Mouse (Mus musculus) hindbrain, embryonic 11.5 days (tissue): ENCODE results near the gene Ltbp1. TPM values are rescaled to one million over a fixed set of nuclear protein-coding genes. Genes with fewer than 3 reads are reported as not detected.

Source experiments
- ATAC-seq: fragments of 200-750 bp; cut with Nextera tagmentation; 2 replicates; pipeline ENCODE4 v1.8.0; 2017; ENCODE audit warnings: mild to moderate bottlenecking, moderate TSS enrichment, moderate library complexity; ENCODE audit not compliant: low FRiP score
- DNase-seq: peaks from one replicate; pipeline ENCODE4 v3.0.0-alpha.2; 2015; ENCODE audit warnings: low spot score
- H3K27ac ChIP-seq: fragments of 300-500 bp; sonication (generic); 2 replicates; pipeline ENCODE4 v1.5.1; 2014; ENCODE audit warnings: mild to moderate bottlenecking, low read depth, low read length
- H3K27me3 ChIP-seq: fragments of 300-500 bp; sonication (generic); 2 replicates; pipeline ENCODE4 v1.6.1; 2014; ENCODE audit warnings: mild to moderate bottlenecking, low read length, moderate library complexity, mixed read lengths; ENCODE audit not compliant: control insufficient read depth, insufficient read depth
- H3K36me3 ChIP-seq: fragments of 300-500 bp; sonication (generic); 2 replicates; pipeline ENCODE4 v1.6.1; 2014; ENCODE audit warnings: mild to moderate bottlenecking, low read length, moderate library complexity, mixed read lengths; ENCODE audit not compliant: control insufficient read depth, insufficient read depth
- H3K4me1 ChIP-seq: fragments of 300-500 bp; sonication (generic); replicated peaks from 2 replicates; pipeline ENCODE4 v1.6.1; 2014; ENCODE audit warnings: low read length, mixed read lengths; ENCODE audit not compliant: control insufficient read depth, insufficient read depth
- H3K4me2 ChIP-seq: fragments of 300-500 bp; sonication (generic); replicated peaks from 2 replicates; pipeline ENCODE4 v1.6.1; 2014; ENCODE audit warnings: mild to moderate bottlenecking, low read depth, low read length
- H3K4me3 ChIP-seq: fragments of 300-500 bp; sonication (generic); 2 replicates; pipeline ENCODE4 v1.5.1; 2014; ENCODE audit warnings: low read depth, low read length
- H3K9ac ChIP-seq: fragments of 300-500 bp; sonication (generic); 2 replicates; pipeline ENCODE4 v1.6.1; 2014; ENCODE audit warnings: low read depth, low read length
- H3K9me3 ChIP-seq: fragments of 300-500 bp; sonication (generic); 2 replicates; pipeline ENCODE4 v1.6.1; 2016; ENCODE audit warnings: low read length; ENCODE audit not compliant: control insufficient read depth
- WGBS: fragments of 180-500 bp; shearing (Covaris S2); extraction: QIAGEN DNeasy Blood & Tissue Kit; methylation state at CpG from one replicate; pipeline ENCODE4 v1.1.7; 2014; 5-methylcytosine and 5-hydroxymethylcytosine counted together
- polyA plus RNA-seq: library from polyadenylated mRNA; unstranded; fragments of >200 nt; fragmentation: Nextera tagmentation; extraction: Ambion mirVana; gene quantifications from 2 replicates; pipeline ENCODE4 v1.2.1, GENCODE M21; 2014

The Ltbp1 gene
- polyA plus RNA-seq, 1 experiment from 2014 or later = 5.7 TPM

- 82% methylated on average over 10 of the region's 10 CpGs for WGBS
These were observed 322.8 kb downstream of the Ltbp1 start for GRCm38 (mm10) chr17:75328102-75328639.

GRCm38 (mm10) chr17:75330366-75330765, 325.0 kb downstream of the Ltbp1 start:
- Histone ChIP-seq H3K4me1 (no peaks in the 10 kb centered on the region), H3K36me3 (no peaks in the 10 kb centered on the region), H3K4me3 (no peak overlapping the region), H3K9me3 (no peaks in the 10 kb centered on the region), H3K9ac (no peak overlapping the region), H3K4me2 (no peak overlapping the region), H3K27me3 (no peaks in the 10 kb centered on the region), H3K27ac (no peak overlapping the region)
- DNase-seq = no peak
- 86% methylated on average over 6 of the region's 6 CpGs for WGBS
- ATAC-seq = no peak

More at GRCm38 (mm10) chr17:75328102-75328639, 322.8 kb downstream of the Ltbp1 start:
- no peak overlapping the region for H3K4me3 ChIP-seq
- no peak overlapping the region for H3K27ac ChIP-seq
- no peak overlapping the region for H3K4me2 ChIP-seq
- no peak for ATAC-seq
- no peak for DNase-seq
- H3K36me3 ChIP-seq = no peaks in the 10 kb centered on the region
- no peaks in the 10 kb centered on the region for H3K27me3 ChIP-seq
- H3K9ac ChIP-seq = no peak overlapping the region
- no peaks in the 10 kb centered on the region for H3K9me3 ChIP-seq
- H3K4me1 ChIP-seq = no peaks in the 10 kb centered on the region

GRCm38 (mm10) chr17:75331421-75331951, 326.1 kb downstream of the Ltbp1 start:
- no peak for DNase-seq
- Histone ChIP-seq H3K4me2 (no peak overlapping the region), H3K9ac (no peak overlapping the region), H3K27ac (no peak overlapping the region), H3K4me1 (no peaks in the 10 kb centered on the region), H3K4me3 (no peak overlapping the region), H3K9me3 (no peaks in the 10 kb centered on the region), H3K27me3 (no peaks in the 10 kb centered on the region), H3K36me3 (no peaks in the 10 kb centered on the region)
- 88% methylated on average over 6 of the region's 6 CpGs for WGBS
- no peak for ATAC-seq

- Histone ChIP-seq H3K9me3 (no peaks in the 10 kb centered on the region), H3K4me3 (no peak overlapping the region), H3K36me3 (no peaks in the 10 kb centered on the region), H3K4me1 (no peaks in the 10 kb centered on the region), H3K27me3 (no peaks in the 10 kb centered on the region), H3K9ac (no peak overlapping the region), H3K27ac (no peak overlapping the region), H3K4me2 (no peak overlapping the region)
- ATAC-seq = no peak
- 96% methylated on average over 6 of the region's 6 CpGs for WGBS
- DNase-seq = no peak
These were observed 326.9 kb downstream of the Ltbp1 start for GRCm38 (mm10) chr17:75332289-75332688.

GRCm38 (mm10) chr17:75333011-75333410, 327.6 kb downstream of the Ltbp1 start:
- Histone ChIP-seq H3K9me3 (no peaks in the 10 kb centered on the region), H3K27ac (no peak overlapping the region), H3K9ac (no peak overlapping the region), H3K36me3 (no peaks in the 10 kb centered on the region), H3K4me2 (no peak overlapping the region), H3K4me3 (no peak overlapping the region), H3K4me1 (no peaks in the 10 kb centered on the region), H3K27me3 (no peaks in the 10 kb centered on the region)
- ATAC-seq (no peak), DNase-seq (no peak)
- 91% methylated on average over 9 of the region's 9 CpGs for WGBS

- H3K27ac ChIP-seq = no peak overlapping the region
These were observed 328.4 kb downstream of the Ltbp1 start for GRCm38 (mm10) chr17:75333759-75334158.

GRCm38 (mm10) chr17:75335649-75336048, 330.3 kb downstream of the Ltbp1 start:
- Histone ChIP-seq H3K4me1 (no peaks in the 10 kb centered on the region), H3K36me3 (no peaks in the 10 kb centered on the region), H3K9ac (no peak overlapping the region), H3K4me3 (no peak overlapping the region), H3K27ac (no peak overlapping the region), H3K27me3 (no peaks in the 10 kb centered on the region), H3K9me3 (no peaks in the 10 kb centered on the region), H3K4me2 (no peak overlapping the region)
- ATAC-seq = no peak
- no peak for DNase-seq
- 89% methylated on average over 9 of the region's 9 CpGs for WGBS

More at GRCm38 (mm10) chr17:75333759-75334158, 328.4 kb downstream of the Ltbp1 start:
- no peak overlapping the region for H3K4me3 ChIP-seq
- no peaks in the 10 kb centered on the region for H3K4me1 ChIP-seq
- no peaks in the 10 kb centered on the region for H3K36me3 ChIP-seq
- no peak for ATAC-seq
- H3K9me3 ChIP-seq = no peaks in the 10 kb centered on the region
- H3K4me2 ChIP-seq = no peak overlapping the region
- DNase-seq = no peak
- no peaks in the 10 kb centered on the region for H3K27me3 ChIP-seq
- 93% methylated on average over 13 of the region's 13 CpGs for WGBS
- H3K9ac ChIP-seq = no peak overlapping the region

GRCm38 (mm10) chr17:75341227-75341626, 335.9 kb downstream of the Ltbp1 start:
- Histone ChIP-seq H3K4me3 (no peak overlapping the region), H3K27ac (no peak overlapping the region), H3K9ac (no peak overlapping the region), H3K4me1 (no peaks in the 10 kb centered on the region), H3K4me2 (no peak overlapping the region), H3K9me3 (no peaks in the 10 kb centered on the region), H3K36me3 (no peaks in the 10 kb centered on the region), H3K27me3 (no peaks in the 10 kb centered on the region)
- DNase-seq = no peak
- no peak for ATAC-seq
- WGBS = 93% methylated on average over 4 of the region's 4 CpGs

- Histone ChIP-seq H3K27ac (no peak overlapping the region), H3K9ac (no peak overlapping the region), H3K4me3 (no peak overlapping the region), H3K4me1 (no peaks in the 10 kb centered on the region), H3K27me3 (no peaks in the 10 kb centered on the region), H3K36me3 (no peaks in the 10 kb centered on the region), H3K4me2 (no peak overlapping the region), H3K9me3 (no peaks in the 10 kb centered on the region)
- 90% methylated on average over 3 of the region's 3 CpGs for WGBS
- ATAC-seq (no peak), DNase-seq (no peak)
These were observed 339.7 kb downstream of the Ltbp1 start for GRCm38 (mm10) chr17:75345116-75345515.
